Mouse (Mus musculus): ENCODE measurements around the gene Pabpn1l. TPM values are rescaled to one million over a fixed set of nuclear protein-coding genes. Genes with fewer than 3 reads are reported as not detected.

Pabpn1l gene
- polyA plus RNA-seq, 1 experiment from 2014 or later: not detected

DNA sequence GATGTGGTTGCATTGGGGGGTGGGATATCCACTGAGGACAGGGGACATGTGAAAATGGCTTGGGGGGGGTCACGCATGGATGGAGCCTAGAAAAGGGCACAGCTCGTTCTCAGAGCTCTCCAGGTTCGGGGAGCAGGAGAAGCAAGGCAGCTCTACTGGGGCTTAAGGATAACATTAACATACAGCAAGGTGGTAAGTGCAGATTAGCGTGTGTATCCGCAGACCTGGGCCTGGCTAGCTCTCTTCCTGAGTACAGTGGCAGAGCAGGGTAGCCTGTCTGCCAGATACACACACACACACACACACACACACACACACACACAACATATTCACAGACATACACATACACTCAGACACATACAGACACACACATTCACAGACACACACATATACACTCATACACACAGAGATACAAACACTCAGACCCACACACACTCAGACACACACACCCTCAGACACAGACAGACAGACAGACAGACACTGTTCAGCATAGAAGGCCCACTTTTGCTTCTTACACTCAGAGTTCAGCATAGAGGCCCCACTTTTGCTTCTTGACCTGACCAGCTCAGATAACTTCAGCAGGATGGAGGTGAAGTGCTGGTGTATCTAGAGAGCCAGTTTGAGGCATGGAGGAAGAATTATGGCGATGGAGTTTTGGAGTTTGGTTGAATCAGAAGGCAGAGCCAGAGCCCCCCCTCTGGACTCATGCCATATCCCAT lies 3.7 kb downstream of the Pabpn1l start:
- H3K36me3 ChIP-seq (ENCODE audit: control insufficient read depth, insufficient read depth, low read length): no peaks in the 10 kb centered on the region
- 79% methylated on average over 6 of the region's 6 CpGs for WGBS
- H3K27ac ChIP-seq (ENCODE audit: low read depth, low read length): no peak overlapping the region
- no peak overlapping the region for H3K4me2 ChIP-seq (ENCODE audit: low read depth)
- no peak overlapping the region for H3K9ac ChIP-seq (ENCODE audit: low read length)
- H3K4me1 ChIP-seq (ENCODE audit: control insufficient read depth, insufficient read depth, low read length): peaks cover 5% of the 10 kb centered on the region; the same call in 1 of the 2 replicates
- H3K27me3 ChIP-seq (ENCODE audit: control insufficient read depth, insufficient read depth, low read length): no peaks in the 10 kb centered on the region
- no peak overlapping the region for H3K4me3 ChIP-seq (ENCODE audit: low read depth, low read length)
- ATAC-seq (ENCODE audit: insufficient read depth, low FRiP score, low TSS enrichment): no peak
- no peak for DNase-seq (ENCODE audit: low spot score)
- no peaks in the 10 kb centered on the region for H3K9me3 ChIP-seq (ENCODE audit: control insufficient read depth, low read length)

DNA sequence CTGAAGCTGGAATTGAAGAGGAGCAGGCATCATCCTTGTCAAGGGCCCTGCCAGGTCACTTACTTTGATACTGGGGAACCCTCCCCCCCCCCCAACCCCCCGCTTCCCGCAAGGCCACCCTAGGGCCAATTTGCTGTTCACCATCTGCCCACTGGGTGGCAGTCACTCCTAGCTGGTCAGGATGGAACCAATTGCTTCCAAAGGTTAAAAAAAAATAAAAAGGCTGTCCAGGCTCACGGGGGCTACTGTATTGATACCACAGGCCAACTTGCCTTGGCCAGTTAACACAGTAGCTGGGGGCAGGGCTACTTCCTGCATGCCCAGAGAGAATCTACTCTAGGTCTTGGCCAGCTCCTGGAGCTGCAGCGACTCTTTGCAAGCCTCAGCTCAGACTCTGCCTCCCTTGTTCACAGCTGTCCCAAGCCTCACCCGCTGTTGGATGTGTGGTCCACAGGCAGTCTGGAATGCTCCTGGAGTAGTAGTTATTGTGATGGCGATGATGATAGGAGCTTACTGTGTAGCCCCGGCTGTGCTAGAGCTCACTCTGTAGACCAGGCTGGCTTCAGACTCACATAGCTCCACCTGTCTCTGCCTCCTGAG lies 4.5 kb downstream of the Pabpn1l start:
- H3K4me2 ChIP-seq (ENCODE audit: low read depth): no peak overlapping the region
- ATAC-seq (ENCODE audit: insufficient read depth, low FRiP score, low TSS enrichment): no peak
- 37% methylated on average over 5 of the region's 7 CpGs for WGBS

DNA sequence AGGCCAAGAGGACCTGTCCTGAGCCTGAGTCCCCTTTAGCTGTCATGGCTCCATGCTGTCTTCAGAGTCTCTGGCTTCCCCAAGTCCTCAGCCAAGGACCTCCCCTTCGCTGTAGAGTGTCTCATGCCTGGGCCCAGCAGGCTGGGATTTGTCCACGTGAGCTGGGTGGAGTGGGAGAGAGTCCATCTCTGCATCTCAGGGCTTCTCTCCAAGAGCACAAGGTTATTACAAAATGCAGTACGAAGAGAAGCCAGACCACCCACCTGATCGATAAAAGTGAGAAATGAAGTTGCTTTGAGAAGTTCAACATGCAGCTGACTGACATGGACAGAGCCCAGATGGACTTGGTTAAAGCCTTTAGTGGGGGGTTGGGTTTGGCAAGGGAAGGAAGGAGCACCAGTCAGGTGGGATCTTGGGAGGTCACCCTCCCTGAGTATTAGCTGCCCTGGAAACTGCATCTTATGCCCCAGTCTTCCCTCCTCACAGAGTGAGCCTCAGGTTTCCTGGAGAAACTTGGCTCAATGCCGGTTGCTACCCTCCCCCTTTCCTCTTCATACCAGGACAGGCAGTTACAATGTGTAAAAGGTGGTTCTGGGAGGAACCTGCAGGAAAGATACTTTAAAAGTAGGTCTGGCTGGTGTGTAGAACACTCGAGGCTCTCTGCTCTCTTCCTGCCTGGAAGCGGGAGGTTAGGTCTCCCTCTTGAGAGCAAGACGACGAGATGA lies 6.2 kb downstream of the Pabpn1l start:
- no peaks in the 10 kb centered on the region for H3K9me3 ChIP-seq (ENCODE audit: control insufficient read depth, low read length)
- no peak overlapping the region for H3K4me2 ChIP-seq (ENCODE audit: low read depth)
- peaks cover 11% of the 10 kb centered on the region; the same call in 1 of the 2 replicates for H3K4me1 ChIP-seq (ENCODE audit: control insufficient read depth, insufficient read depth, low read length)
- H3K4me3 ChIP-seq (ENCODE audit: low read depth, low read length): no peak overlapping the region
- no peak overlapping the region for H3K9ac ChIP-seq (ENCODE audit: low read length)
- H3K27me3 ChIP-seq (ENCODE audit: control insufficient read depth, insufficient read depth, low read length): no peaks in the 10 kb centered on the region
- H3K27ac ChIP-seq (ENCODE audit: low read depth, low read length): no peak overlapping the region
- WGBS: 75% methylated on average over 9 of the region's 9 CpGs
- DNase-seq (ENCODE audit: low spot score): peak; percentile 11
- H3K36me3 ChIP-seq (ENCODE audit: control insufficient read depth, insufficient read depth, low read length): no peaks in the 10 kb centered on the region
- no peak for ATAC-seq (ENCODE audit: insufficient read depth, low FRiP score, low TSS enrichment)

More for the DNA sequence above, 4.5 kb downstream of the Pabpn1l start:
- H3K4me1 ChIP-seq (ENCODE audit: control insufficient read depth, insufficient read depth, low read length): peaks cover 5% of the 10 kb centered on the region; the same call in 1 of the 2 replicates
- no peaks in the 10 kb centered on the region for H3K27me3 ChIP-seq (ENCODE audit: control insufficient read depth, insufficient read depth, low read length)
- DNase-seq (ENCODE audit: low spot score): peak; percentile 86
- H3K36me3 ChIP-seq (ENCODE audit: control insufficient read depth, insufficient read depth, low read length): no peaks in the 10 kb centered on the region
- no peak overlapping the region for H3K4me3 ChIP-seq (ENCODE audit: low read depth, low read length)
- no peaks in the 10 kb centered on the region for H3K9me3 ChIP-seq (ENCODE audit: control insufficient read depth, low read length)
- no peak overlapping the region for H3K9ac ChIP-seq (ENCODE audit: low read length)
- no peak overlapping the region for H3K27ac ChIP-seq (ENCODE audit: low read depth, low read length)

DNA sequence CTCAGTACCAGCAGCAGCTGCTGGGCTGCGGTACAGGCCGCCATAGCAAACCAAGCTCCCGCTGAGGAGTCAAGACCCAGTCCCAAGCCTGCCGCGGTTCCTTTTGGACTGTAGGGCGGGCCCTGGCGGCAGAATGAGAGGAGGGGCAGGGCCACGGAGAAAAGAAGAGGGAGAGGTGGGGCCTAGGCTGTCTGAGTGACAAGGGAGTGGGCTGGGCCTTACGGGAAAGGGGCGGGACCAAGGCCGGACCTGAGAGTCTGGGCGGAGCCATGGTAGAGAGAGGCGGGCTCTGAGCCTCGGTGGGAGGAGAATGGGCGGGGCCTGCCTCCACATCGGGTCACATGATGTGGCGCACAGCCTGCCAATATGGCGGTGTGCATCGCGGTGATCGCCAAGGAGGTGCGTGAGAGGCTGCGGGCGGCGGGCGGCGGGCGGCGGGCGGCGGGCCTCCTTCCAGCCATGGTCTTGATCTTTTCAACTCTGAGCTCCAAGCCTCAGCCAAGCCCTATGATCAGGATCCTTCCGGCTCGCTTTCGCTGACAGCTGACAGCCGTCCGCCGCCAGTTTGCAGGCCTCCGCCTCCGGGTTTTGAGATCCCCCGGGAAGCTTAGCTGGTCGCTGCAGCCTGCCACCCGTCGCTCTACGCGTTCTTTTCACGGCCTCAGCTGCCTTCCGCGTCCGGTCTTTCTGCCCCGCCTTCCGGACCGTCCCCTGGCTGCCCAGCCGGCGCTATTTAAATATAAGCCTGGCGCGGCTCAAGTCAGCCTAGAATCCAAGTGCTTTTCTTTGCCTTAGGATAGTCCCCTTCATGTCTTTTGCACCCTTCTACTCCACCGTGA lies 11.0 kb downstream of the Pabpn1l start, which contains the start of the genes Galns and Trappc2l:
TSS of gene Galns (minus strand) at position 169 of the 839 bp plus-strand sequence.
TSS of gene Trappc2l (plus strand) at position 346 of the 839 bp plus-strand sequence.
- peak; percentile 97 for ATAC-seq (ENCODE audit: insufficient read depth, low FRiP score, low TSS enrichment)
- peak within 1 kb of the TSS; percentile 72 for H3K9ac ChIP-seq (ENCODE audit: low read length)
- H3K4me2 ChIP-seq (ENCODE audit: low read depth): peak within 1 kb of the TSS; percentile 90
- peak within 1 kb of the TSS; percentile 47 for H3K4me3 ChIP-seq (ENCODE audit: low read depth, low read length)
- WGBS: under 1% methylated on average over 47 of the region's 57 CpGs
- no peaks in the 10 kb centered on the region for H3K36me3 ChIP-seq (ENCODE audit: control insufficient read depth, insufficient read depth, low read length)
- no peaks in the 10 kb centered on the region for H3K9me3 ChIP-seq (ENCODE audit: control insufficient read depth, low read length)
- H3K4me1 ChIP-seq (ENCODE audit: control insufficient read depth, insufficient read depth, low read length): peaks cover 8% of the 10 kb centered on the region
- peak; percentile 98 for DNase-seq (ENCODE audit: low spot score)
- H3K27ac ChIP-seq (ENCODE audit: low read depth, low read length): peak within 1 kb of the TSS; percentile 74
- no peaks in the 10 kb centered on the region for H3K27me3 ChIP-seq (ENCODE audit: control insufficient read depth, insufficient read depth, low read length)

DNA sequence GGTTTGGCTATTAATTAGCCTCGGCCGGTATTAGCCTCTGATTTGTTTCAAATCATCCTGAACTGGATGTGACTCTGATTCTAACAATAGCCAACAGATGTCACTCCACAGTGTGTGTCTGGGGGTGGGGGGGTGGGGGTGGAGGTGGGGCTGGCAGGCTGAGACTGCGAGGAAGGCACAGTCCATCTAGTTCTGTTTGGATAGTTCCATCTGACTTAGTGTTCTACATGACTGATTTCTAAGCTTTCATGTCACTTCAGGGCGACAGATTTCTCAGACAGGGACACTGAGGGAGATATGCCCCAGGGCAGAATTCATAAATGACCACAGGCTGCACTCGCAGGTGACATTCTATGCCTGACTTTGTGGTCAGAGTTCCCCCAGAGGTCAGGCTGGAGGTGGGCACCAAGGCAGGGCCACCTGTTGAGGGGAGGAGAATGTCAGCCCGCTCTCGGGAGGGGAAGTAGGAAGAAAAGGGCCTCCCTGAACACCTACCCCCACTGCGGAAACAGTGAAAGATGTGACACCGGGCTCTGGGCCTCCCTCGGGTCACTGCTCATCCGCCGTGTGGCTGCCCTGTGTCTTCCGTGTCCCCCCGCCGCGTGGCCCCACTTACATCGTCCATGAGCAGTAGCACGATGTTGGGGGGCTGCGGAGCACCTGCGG lies 11.8 kb downstream of the Pabpn1l start:
- H3K4me1 ChIP-seq (ENCODE audit: control insufficient read depth, insufficient read depth, low read length): peaks cover 8% of the 10 kb centered on the region
- H3K36me3 ChIP-seq (ENCODE audit: control insufficient read depth, insufficient read depth, low read length): no peaks in the 10 kb centered on the region
- no peak for DNase-seq (ENCODE audit: low spot score)
- H3K4me2 ChIP-seq (ENCODE audit: low read depth): peak overlapping the region; percentile 90
- H3K4me3 ChIP-seq (ENCODE audit: low read depth, low read length): peak overlapping the region; percentile 47
- H3K9me3 ChIP-seq (ENCODE audit: control insufficient read depth, low read length): no peaks in the 10 kb centered on the region
- 0 out of 2 replicates have a peak overlapping the region, but pooled peaks have one; percentile 35 for H3K27ac ChIP-seq (ENCODE audit: low read depth, low read length)
- peak overlapping the region; percentile 72 for H3K9ac ChIP-seq (ENCODE audit: low read length)
- peak; percentile 10; the same call in 1 of the 2 replicates for ATAC-seq (ENCODE audit: insufficient read depth, low FRiP score, low TSS enrichment)
- 2% methylated on average over 20 of the region's 20 CpGs for WGBS
- H3K27me3 ChIP-seq (ENCODE audit: control insufficient read depth, insufficient read depth, low read length): no peaks in the 10 kb centered on the region

DNA sequence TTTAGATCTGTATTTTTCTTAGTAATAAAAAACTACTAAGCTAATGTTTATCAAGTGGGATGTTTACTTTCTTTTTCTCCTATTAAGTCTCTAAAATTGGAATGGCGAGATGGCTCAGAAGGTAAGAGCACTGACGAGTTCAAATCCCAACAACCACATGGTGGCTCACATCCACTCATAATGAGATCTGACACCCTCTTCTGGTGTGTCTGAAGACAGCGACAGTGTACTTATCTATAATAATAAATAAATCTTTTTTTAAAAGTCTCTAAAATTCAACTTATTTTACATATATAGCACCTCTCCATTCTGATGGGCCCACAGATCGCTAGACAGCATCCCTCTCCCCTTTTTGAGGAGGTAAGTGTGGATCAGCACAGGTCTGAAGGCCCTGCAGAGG lies 12.3 kb downstream of the Pabpn1l start:
- ATAC-seq (ENCODE audit: insufficient read depth, low FRiP score, low TSS enrichment) (no peak), DNase-seq (ENCODE audit: low spot score) (no peak)
- Histone ChIP-seq H3K4me2 (ENCODE audit: low read depth) (no peak overlapping the region; the same call in 1 of the 2 replicates), H3K9ac (ENCODE audit: low read length) (no peak overlapping the region), H3K27me3 (ENCODE audit: control insufficient read depth, insufficient read depth, low read length) (no peaks in the 10 kb centered on the region), H3K4me3 (ENCODE audit: low read depth, low read length) (no peak overlapping the region), H3K27ac (ENCODE audit: low read depth, low read length) (no peak overlapping the region), H3K36me3 (ENCODE audit: control insufficient read depth, insufficient read depth, low read length) (no peaks in the 10 kb centered on the region), H3K4me1 (ENCODE audit: control insufficient read depth, insufficient read depth, low read length) (peaks cover 8% of the 10 kb centered on the region), H3K9me3 (ENCODE audit: control insufficient read depth, low read length) (no peaks in the 10 kb centered on the region)
- 66% methylated on average over 4 of the region's 4 CpGs for whole genome bisulfite sequencing

DNA sequence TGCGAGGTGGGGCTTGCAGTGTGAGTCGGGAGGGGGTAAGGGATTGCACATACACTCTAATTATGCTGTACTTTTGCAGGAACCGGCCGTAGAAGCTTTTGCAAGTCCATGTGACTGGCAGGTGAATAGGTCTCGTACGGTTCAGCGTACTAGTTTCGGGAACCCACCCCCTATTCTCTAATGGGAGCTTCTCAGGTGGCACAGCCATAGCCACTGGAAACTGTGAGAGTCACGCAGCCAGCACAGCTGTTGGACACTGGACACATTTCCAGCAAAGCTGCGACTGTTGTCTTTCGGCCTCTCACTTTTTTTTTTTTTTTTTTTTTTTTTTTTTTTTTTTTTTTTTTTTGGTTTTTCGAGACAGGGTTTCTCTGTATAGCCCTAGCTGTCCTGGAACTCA lies 15.7 kb downstream of the Pabpn1l start:
- no peaks in the 10 kb centered on the region for H3K9me3 ChIP-seq (ENCODE audit: control insufficient read depth, low read length)
- H3K4me2 ChIP-seq (ENCODE audit: low read depth): no peak overlapping the region
- H3K27me3 ChIP-seq (ENCODE audit: control insufficient read depth, insufficient read depth, low read length): no peaks in the 10 kb centered on the region
- H3K4me3 ChIP-seq (ENCODE audit: low read depth, low read length): no peak overlapping the region
- no peak for ATAC-seq (ENCODE audit: insufficient read depth, low FRiP score, low TSS enrichment)
- H3K27ac ChIP-seq (ENCODE audit: low read depth, low read length): no peak overlapping the region
- H3K36me3 ChIP-seq (ENCODE audit: control insufficient read depth, insufficient read depth, low read length): no peaks in the 10 kb centered on the region
- H3K9ac ChIP-seq (ENCODE audit: low read length): no peak overlapping the region
- H3K4me1 ChIP-seq (ENCODE audit: control insufficient read depth, insufficient read depth, low read length): peaks cover 2% of the 10 kb centered on the region; the same call in 1 of the 2 replicates
- peak; percentile 9 for DNase-seq (ENCODE audit: low spot score)
- 91% methylated on average over 11 of the region's 12 CpGs for WGBS

DNA sequence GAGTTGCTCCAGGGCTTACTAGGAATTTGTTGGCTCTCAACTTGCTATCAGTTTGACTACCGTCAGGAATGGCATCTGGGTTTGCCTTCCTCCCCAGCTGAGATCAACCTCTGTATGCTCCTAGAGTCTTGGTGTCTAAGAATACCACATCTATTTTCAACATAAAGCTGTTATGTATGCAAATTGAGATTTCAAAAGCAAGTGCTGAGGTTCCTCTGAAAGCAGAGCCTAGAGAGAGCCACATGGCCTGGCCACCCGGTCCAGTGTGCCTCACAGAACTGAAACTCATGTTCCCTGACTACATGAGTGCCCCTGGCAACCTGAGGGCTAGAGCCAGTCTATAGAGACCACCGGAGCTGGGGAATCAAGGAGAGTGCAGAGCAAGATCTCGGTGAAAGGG lies 17.2 kb downstream of the Pabpn1l start:
- Histone ChIP-seq H3K36me3 (ENCODE audit: control insufficient read depth, insufficient read depth, low read length) (no peaks in the 10 kb centered on the region), H3K27ac (ENCODE audit: low read depth, low read length) (no peak overlapping the region), H3K4me2 (ENCODE audit: low read depth) (no peak overlapping the region), H3K9ac (ENCODE audit: low read length) (no peak overlapping the region), H3K9me3 (ENCODE audit: control insufficient read depth, low read length) (no peaks in the 10 kb centered on the region), H3K4me3 (ENCODE audit: low read depth, low read length) (no peak overlapping the region), H3K4me1 (ENCODE audit: control insufficient read depth, insufficient read depth, low read length) (no peaks in the 10 kb centered on the region), H3K27me3 (ENCODE audit: control insufficient read depth, insufficient read depth, low read length) (no peaks in the 10 kb centered on the region)
- DNase-seq (ENCODE audit: low spot score) (no peak), ATAC-seq (ENCODE audit: insufficient read depth, low FRiP score, low TSS enrichment) (no peak)
- 84% methylated on average over 4 of the region's 4 CpGs for WGBS

Measured in neural tube, embryonic 11.5 days (tissue).